Mouse (Mus musculus) adrenal gland, adult 2 months (tissue): Measurements from ENCODE around the gene Mmgt2. TPM values are rescaled to one million over a fixed set of nuclear protein-coding genes. Genes with fewer than 3 reads are reported as not detected.

Source experiments
- DNase-seq: peaks from one replicate; pipeline ENCODE4 v3.0.0; 2021
- long read RNA-seq: library from polyadenylated mRNA; stranded (forward); transcript quantifications from one replicate; pipeline ENCODE4 v2.0.0, GENCODE M21; 2021
- polyA plus RNA-seq: library from polyadenylated mRNA; depleted of rRNA; stranded (reverse); fragments of >200 nt; gene quantifications from 2 replicates; pipeline ENCODE4 v1.2.3, GENCODE M21; 2012; rRNA removed
- total RNA-seq, 2 experiments: library from RNA; stranded (reverse); gene quantifications; 2 replicates each; pipeline ENCODE4 v1.2.3; 2021

The Mmgt2 gene
- total RNA-seq (10 to 100 TPM; 34.5 to 47.3 TPM), polyA plus RNA-seq (87.2 and 88.1 TPM in 2 replicates)
- long read RNA-seq, partial matches to known transcripts, result 0 of 13 reads
- long read RNA-seq, other reads (novel, unspliced or antisense), result 7 of 13 reads

- DNase-seq, result peak; percentile 96
Observed at GRCm38 (mm10) chr11:62648591-62649391, at the start of gene Mmgt2. TSS of gene Mmgt2 (plus strand) at chr11:62648664.

- DNase-seq, result no peak
Observed at GRCm38 (mm10) chr11:62601732-62602618, 46.5 kb upstream of the Mmgt2 start.

- DNase-seq, result peak; percentile 98
Observed at GRCm38 (mm10) chr11:62602619-62603311, 45.7 kb upstream of the Mmgt2 start.

GRCm38 (mm10) chr11:62603312-62604056 lies 45.0 kb upstream of the Mmgt2 start:
- DNase-seq, result peak; percentile 55

GRCm38 (mm10) chr11:62604123-62604706 lies 44.2 kb upstream of the Mmgt2 start:
- DNase-seq, result no peak

GRCm38 (mm10) chr11:62604886-62605618 lies 43.4 kb upstream of the Mmgt2 start:
- DNase-seq, result peak; percentile 16

- DNase-seq, result peak; percentile 17
Observed at GRCm38 (mm10) chr11:62605619-62606298, 42.7 kb upstream of the Mmgt2 start.

- DNase-seq, result no peak
Observed at GRCm38 (mm10) chr11:62606299-62607169, 41.9 kb upstream of the Mmgt2 start.

GRCm38 (mm10) chr11:62607170-62607951 lies 41.1 kb upstream of the Mmgt2 start:
- peak; percentile 18 for DNase-seq

GRCm38 (mm10) chr11:62607952-62608201 lies 40.6 kb upstream of the Mmgt2 start:
- DNase-seq, result no peak

- DNase-seq, result no peak
Observed at GRCm38 (mm10) chr11:62608826-62609675, 39.4 kb upstream of the Mmgt2 start.

GRCm38 (mm10) chr11:62610304-62610703 lies 38.2 kb upstream of the Mmgt2 start:
- no peak for DNase-seq

- DNase-seq, result no peak
Observed at GRCm38 (mm10) chr11:62612604-62613003, 35.9 kb upstream of the Mmgt2 start.

- peak; percentile 92 for DNase-seq
Observed at GRCm38 (mm10) chr11:62613657-62614365, 34.7 kb upstream of the Mmgt2 start.

- no peak for DNase-seq
Observed at GRCm38 (mm10) chr11:62614876-62615410, 33.5 kb upstream of the Mmgt2 start.

- DNase-seq, result no peak
Observed at GRCm38 (mm10) chr11:62615456-62615855, 33.0 kb upstream of the Mmgt2 start.
